Mouse (Mus musculus): ENCODE measurements around the gene Egln2. TPM values are rescaled to one million over a fixed set of nuclear protein-coding genes. Genes with fewer than 3 reads are reported as not detected.

The Egln2 gene
- polyA plus RNA-seq, 1 experiment from 2014 or later: 43.1 TPM

DNA sequence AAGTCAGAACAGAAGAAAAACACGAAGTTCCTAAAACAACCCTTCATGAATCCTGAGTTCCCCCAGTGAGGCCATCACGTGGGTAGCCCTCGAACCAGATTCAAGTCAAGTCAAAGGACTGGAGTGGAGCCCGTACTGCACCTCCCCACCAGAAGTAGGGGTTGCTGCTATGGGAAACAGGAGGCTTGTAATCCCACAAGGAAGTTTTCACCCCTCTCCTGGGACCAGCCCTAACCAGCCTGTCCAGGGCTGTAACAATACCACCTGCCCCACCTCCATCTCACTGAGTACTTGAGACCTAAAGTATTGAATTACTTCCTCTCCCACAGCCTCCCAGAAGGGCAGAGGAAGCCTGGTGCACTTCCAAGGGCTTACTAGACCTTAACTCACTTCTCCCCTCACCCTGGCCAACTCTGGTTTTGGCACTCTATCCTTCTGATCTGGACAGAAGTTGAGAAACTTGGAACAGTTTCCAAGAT, 48.5 kb downstream of the Egln2 start:
- ATAC-seq (replicated peaks; ENCODE audit: low FRiP score, low TSS enrichment, low read depth): no peak
- H3K27ac ChIP-seq (ENCODE audit: low read depth): no peak overlapping the region
- no peak overlapping the region for H3K4me3 ChIP-seq (ENCODE audit: low read depth, low read length)
- no peaks in the 10 kb centered on the region for H3K9me3 ChIP-seq (ENCODE audit: control insufficient read depth, low read length)
- WGBS: 70% methylated on average over 4 of the region's 4 CpGs
- no peak overlapping the region for H3K4me2 ChIP-seq (ENCODE audit: low read length)
- DNase-seq (ENCODE audit: low spot score): no peak
- no peaks in the 10 kb centered on the region for H3K36me3 ChIP-seq (ENCODE audit: control insufficient read depth, insufficient read depth, low read length)
- no peak overlapping the region for H3K9ac ChIP-seq (ENCODE audit: low read length)
- no peaks in the 10 kb centered on the region for H3K4me1 ChIP-seq (replicated peaks; ENCODE audit: control insufficient read depth, insufficient read depth, low read length)
- no peaks in the 10 kb centered on the region for H3K27me3 ChIP-seq (replicated peaks; ENCODE audit: control insufficient read depth, insufficient read depth, low read length)

DNA sequence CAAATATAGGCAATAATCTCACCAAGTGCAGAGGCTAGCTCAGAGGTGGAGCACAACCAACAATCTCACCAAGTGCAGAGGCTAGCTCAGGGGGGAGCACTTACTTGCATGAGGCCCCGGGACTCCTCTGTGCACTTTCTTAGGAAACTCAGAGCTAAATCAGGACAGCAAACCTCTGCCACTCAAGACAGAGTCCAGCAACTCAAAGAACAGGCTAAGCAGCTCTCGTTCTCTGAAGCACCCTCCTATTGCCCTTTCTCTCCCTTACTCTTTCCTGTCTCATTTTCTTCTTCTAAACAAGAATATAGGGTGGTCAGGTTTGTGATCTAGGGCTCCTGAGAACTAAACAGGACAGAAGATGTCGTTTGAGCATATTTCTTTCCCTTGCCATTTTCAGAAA, 54.6 kb downstream of the Egln2 start:
- no peak overlapping the region for H3K9ac ChIP-seq (ENCODE audit: low read length)
- DNase-seq (ENCODE audit: low spot score) (no peak), ATAC-seq (replicated peaks; ENCODE audit: low FRiP score, low TSS enrichment, low read depth) (no peak)
- H3K27ac ChIP-seq (ENCODE audit: low read depth): no peak overlapping the region
- H3K27me3 ChIP-seq (replicated peaks; ENCODE audit: control insufficient read depth, insufficient read depth, low read length): no peaks in the 10 kb centered on the region
- H3K4me1 ChIP-seq (replicated peaks; ENCODE audit: control insufficient read depth, insufficient read depth, low read length): no peaks in the 10 kb centered on the region
- 77% methylated on average over 3 of the region's 3 CpGs for WGBS
- H3K36me3 ChIP-seq (ENCODE audit: control insufficient read depth, insufficient read depth, low read length): no peaks in the 10 kb centered on the region
- H3K9me3 ChIP-seq (ENCODE audit: control insufficient read depth, low read length): peaks cover 2% of the 10 kb centered on the region; the same call in 1 of the 2 replicates
- no peak overlapping the region for H3K4me2 ChIP-seq (ENCODE audit: low read length)
- H3K4me3 ChIP-seq (ENCODE audit: low read depth, low read length): no peak overlapping the region

DNA sequence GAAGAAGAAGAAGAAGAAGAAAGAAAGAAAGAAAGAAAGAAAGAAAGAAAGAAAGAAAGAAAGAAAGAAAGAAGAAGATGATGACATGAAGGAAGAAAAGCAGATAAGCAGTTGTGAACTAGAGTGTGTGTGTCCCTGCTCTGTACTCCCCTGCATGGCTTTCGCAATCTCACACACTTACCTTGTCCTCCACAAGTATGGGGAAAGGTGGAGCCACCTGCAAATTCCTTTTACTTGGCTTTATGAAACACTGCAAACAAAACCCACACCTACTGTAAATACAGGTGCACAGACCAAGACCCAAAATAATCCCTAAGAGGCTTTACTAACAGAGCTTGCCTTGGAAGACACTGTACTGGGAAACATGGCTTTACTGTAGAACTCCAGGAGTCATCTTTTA, 55.6 kb downstream of the Egln2 start:
- no peak overlapping the region for H3K9ac ChIP-seq (ENCODE audit: low read length)
- ATAC-seq (replicated peaks; ENCODE audit: low FRiP score, low TSS enrichment, low read depth): no peak
- no peak overlapping the region for H3K4me2 ChIP-seq (ENCODE audit: low read length)
- H3K36me3 ChIP-seq (ENCODE audit: control insufficient read depth, insufficient read depth, low read length): no peaks in the 10 kb centered on the region
- DNase-seq (ENCODE audit: low spot score): no peak
- no peak overlapping the region for H3K4me3 ChIP-seq (ENCODE audit: low read depth, low read length)
- 83% methylated on average over 1 of the region's 1 CpGs for WGBS
- H3K9me3 ChIP-seq (ENCODE audit: control insufficient read depth, low read length): peaks cover 2% of the 10 kb centered on the region; the same call in 1 of the 2 replicates
- H3K27me3 ChIP-seq (replicated peaks; ENCODE audit: control insufficient read depth, insufficient read depth, low read length): no peaks in the 10 kb centered on the region
- no peak overlapping the region for H3K27ac ChIP-seq (ENCODE audit: low read depth)
- H3K4me1 ChIP-seq (replicated peaks; ENCODE audit: control insufficient read depth, insufficient read depth, low read length): no peaks in the 10 kb centered on the region

- no peak overlapping the region for H3K9ac ChIP-seq (ENCODE audit: low read length)
- no peak overlapping the region for H3K4me3 ChIP-seq (ENCODE audit: low read depth, low read length)
- no peak overlapping the region for H3K4me2 ChIP-seq (ENCODE audit: low read length)
- DNase-seq (ENCODE audit: low spot score) (no peak), ATAC-seq (replicated peaks; ENCODE audit: low FRiP score, low TSS enrichment, low read depth) (no peak)
- no peaks in the 10 kb centered on the region for H3K27me3 ChIP-seq (replicated peaks; ENCODE audit: control insufficient read depth, insufficient read depth, low read length)
- H3K9me3 ChIP-seq (ENCODE audit: control insufficient read depth, low read length): peaks cover 2% of the 10 kb centered on the region; the same call in 1 of the 2 replicates
- no peaks in the 10 kb centered on the region for H3K36me3 ChIP-seq (ENCODE audit: control insufficient read depth, insufficient read depth, low read length)
- H3K4me1 ChIP-seq (replicated peaks; ENCODE audit: control insufficient read depth, insufficient read depth, low read length): no peaks in the 10 kb centered on the region
- no peak overlapping the region for H3K27ac ChIP-seq (ENCODE audit: low read depth)
These were observed 56.3 kb downstream of the Egln2 start for GRCm38 (mm10) chr7:27110327-27110726.

MicroRNA genes within 50 kb of the gene (microRNA counts, 519-probe panel; counts per million panel counts)
- not detected for microRNA mmu-miR-1191

Small RNA genes lying within 50 kb of the gene (microRNA-seq; reads per million reads assigned to microRNA genes)
- gene Mir1191: 2.6 reads per million, percentile 27 among the genes with 10 or more reads in this experiment
- 0.85 reads per million, percentile 4 among the genes with 10 or more reads in this experiment for gene Mir3101

Other genes starting within 250 kb of the Egln2 start
- gene Cyp2a22, start 227.4 kb downstream of the Egln2 start, polyA plus RNA-seq (2014; fragmentation: Nextera tagmentation; extraction: Ambion mirVana): not detected in 2 replicates
- not detected in 2 replicates for gene Cyp2a12, start 137.7 kb downstream of the Egln2 start, polyA plus RNA-seq (2014; fragmentation: Nextera tagmentation; extraction: Ambion mirVana)
- not detected in 2 replicates for gene Cyp2f2, start 46.9 kb downstream of the Egln2 start, polyA plus RNA-seq (2014; fragmentation: Nextera tagmentation; extraction: Ambion mirVana)
- 0.12 TPM in 2 replicates for gene Cyp2t4, start 13.1 kb downstream of the Egln2 start, polyA plus RNA-seq (2014; fragmentation: Nextera tagmentation; extraction: Ambion mirVana)
- 59.8 and 60.8 TPM in 2 replicates for gene Rab4b, start 12.1 kb upstream of the Egln2 start, polyA plus RNA-seq (2014; fragmentation: Nextera tagmentation; extraction: Ambion mirVana)
- gene Gm21983, start 14.3 kb upstream of the Egln2 start, polyA plus RNA-seq (2014; fragmentation: Nextera tagmentation; extraction: Ambion mirVana): 0.52 TPM in 1 of 2 replicates, not detected in the other
- 0.34 and 11.1 TPM in 2 replicates for gene Mia, start 14.4 kb upstream of the Egln2 start, polyA plus RNA-seq (2014; fragmentation: Nextera tagmentation; extraction: Ambion mirVana)
- gene BC024978, start 29.0 kb upstream of the Egln2 start, polyA plus RNA-seq (2014; fragmentation: Nextera tagmentation; extraction: Ambion mirVana): 3.7 and 4.6 TPM in 2 replicates
- 283 and 289 TPM in 2 replicates for gene Snrpa, start 29.5 kb upstream of the Egln2 start, polyA plus RNA-seq (2014; fragmentation: Nextera tagmentation; extraction: Ambion mirVana)
- gene Itpkc, start 61.9 kb upstream of the Egln2 start, polyA plus RNA-seq (2014; fragmentation: Nextera tagmentation; extraction: Ambion mirVana): 8.9 and 9.3 TPM in 2 replicates
- gene Coq8b, start 66.2 kb upstream of the Egln2 start, polyA plus RNA-seq (2014; fragmentation: Nextera tagmentation; extraction: Ambion mirVana): 16.7 and 18.0 TPM in 2 replicates
- 9.2 and 11.0 TPM in 2 replicates for gene Numbl, start 91.6 kb upstream of the Egln2 start, polyA plus RNA-seq (2014; fragmentation: Nextera tagmentation; extraction: Ambion mirVana)
- 97.9 and 110 TPM in 2 replicates for gene Ltbp4, start 170.9 kb upstream of the Egln2 start, polyA plus RNA-seq (2014; fragmentation: Nextera tagmentation; extraction: Ambion mirVana)
- gene Shkbp1, start 189.2 kb upstream of the Egln2 start, polyA plus RNA-seq (2014; fragmentation: Nextera tagmentation; extraction: Ambion mirVana): 39.8 and 40.0 TPM in 2 replicates
- 0.50 and 1.2 TPM in 2 replicates for gene Gm20479, start 190.6 kb upstream of the Egln2 start, polyA plus RNA-seq (2014; fragmentation: Nextera tagmentation; extraction: Ambion mirVana)

Data from intestine, embryonic 14.5 days (tissue).